Comparison of ENCODE assay signal across 8 mouse cellular contexts in genomic region chr9:51394372-51394771, GRCm38 (mm10).
DNase-seq lines count a peak whose midpoint lies in the region; ATAC-seq and TF ChIP-seq lines count a peak whose summit lies in the region.
"Had no signal": no experiment of that assay in that cellular context is flagged by ENCODE, and none has a peak within 500 bp of the region (broad histone marks: within the 10 kb centered on the region; RNA-seq: fewer than 3 reads in every experiment).

No protein-coding gene starts in this region.

- DNase-seq in urinary bladder, postnatal 25 days (ENCODE audit: low spot score), result peak; percentile 11
- DNase-seq in urinary bladder, postnatal 10 days (ENCODE audit: low spot score), result no peak
- DNase-seq in kidney, postnatal 25 days, result peak; percentile 27 to 48
- peak; percentile 87 for DNase-seq in lung, embryonic 14.5 days
- peak; percentile 65 for DNase-seq in testis, postnatal 10 days (ENCODE audit: low spot score)

- H3K36me3 ChIP-seq in lung, embryonic 14.5 days (ENCODE audit: insufficient read depth), result no peaks in the 10 kb centered on the region
- H3K36me3 ChIP-seq in midbrain, embryonic 13.5 days, result no peaks in the 10 kb centered on the region
- H3K36me3 ChIP-seq: neural tube, embryonic 13.5 days had no signal

- no peaks in the 10 kb centered on the region for H3K4me1 ChIP-seq in lung, embryonic 14.5 days (ENCODE audit: insufficient read depth)
- H3K4me1 ChIP-seq in midbrain, embryonic 13.5 days (replicated peaks), result 0 out of 2 replicates have a peak, but pooled peaks cover 8% of the 10 kb centered on the region
- H3K4me1 ChIP-seq: neural tube, embryonic 13.5 days had no signal

- no peaks in the 10 kb centered on the region for H3K9me3 ChIP-seq in lung, embryonic 14.5 days (ENCODE audit: low read depth, low read length)
- no peaks in the 10 kb centered on the region for H3K9me3 ChIP-seq in midbrain, embryonic 13.5 days
- H3K9me3 ChIP-seq: neural tube, embryonic 13.5 days had no signal

- peak; percentile 82 for ATAC-seq in frontal cortex, adult (ENCODE audit: low TSS enrichment)
- ATAC-seq in lung, embryonic 14.5 days (ENCODE audit: insufficient read depth), result peak; percentile 50; the same call in 1 of the 2 replicates
- no peak for ATAC-seq in midbrain, embryonic 13.5 days

- 23% methylated on average over 9 of the region's 9 CpGs for WGBS in lung, embryonic 14.5 days
- WGBS in midbrain, embryonic 13.5 days, result 68% methylated on average over 9 of the region's 9 CpGs

- TF ChIP-seq CTCF in lung, embryonic 14.5 days (IDR thresholded peaks at IDR 0.05; ENCODE audit: low read depth), result no peak

- no peak overlapping the region; the same call in 1 of the 2 replicates for H3K4me2 ChIP-seq in lung, embryonic 14.5 days
- no peak overlapping the region for H3K4me2 ChIP-seq in midbrain, embryonic 13.5 days (replicated peaks)
- H3K4me2 ChIP-seq: neural tube, embryonic 13.5 days had no signal

- no peak overlapping the region for H3K4me3 ChIP-seq in lung, embryonic 14.5 days (ENCODE audit: low read depth, low read length)
- H3K4me3 ChIP-seq in midbrain, embryonic 13.5 days (replicated peaks), result no peak overlapping the region
- H3K4me3 ChIP-seq: neural tube, embryonic 13.5 days had no signal

- H3K9ac ChIP-seq in lung, embryonic 14.5 days, result no peak overlapping the region
- H3K9ac ChIP-seq in midbrain, embryonic 13.5 days (replicated peaks), result no peak overlapping the region
- H3K9ac ChIP-seq: neural tube, embryonic 13.5 days had no signal

- no peaks in the 10 kb centered on the region for H3K27me3 ChIP-seq in lung, embryonic 14.5 days (ENCODE audit: insufficient read depth, low read length)
- H3K27me3 ChIP-seq in midbrain, embryonic 13.5 days, result no peaks in the 10 kb centered on the region
- H3K27me3 ChIP-seq: neural tube, embryonic 13.5 days had no signal

- peak overlapping the region; percentile 38; the same call in 1 of the 2 replicates for H3K27ac ChIP-seq in lung, embryonic 14.5 days (ENCODE audit: low read depth)
- no peak overlapping the region for H3K27ac ChIP-seq in midbrain, embryonic 13.5 days
- H3K27ac ChIP-seq: neural tube, embryonic 13.5 days had no signal
